Mouse (Mus musculus) MEL (cell line): Measurements from ENCODE around the gene 1700006A11Rik. TPM values are rescaled to one million over a fixed set of nuclear protein-coding genes. Genes with fewer than 3 reads are reported as not detected.
"Not testable (repeated sequence)": the region's sequence is repeated elsewhere in the genome, so short reads cannot be mapped to it uniquely, and the experiment has no call there.

Source experiments
- DNase-seq: peaks from one replicate; pipeline ENCODE4 v3.0.0; 2011; ENCODE audit warnings: low read depth, low spot score
- H3K27ac ChIP-seq: 2 replicates; pipeline ENCODE4 v1.5.1; 2012; ENCODE audit warnings: low read depth, mild to moderate bottlenecking, control low read depth, low read length, moderate library complexity; ENCODE audit not compliant: control insufficient read depth
- H3K27me3 ChIP-seq, 2 experiments: fragments of 150-350 bp in 1 of 2; sonication (generic) in 1 of 2; 2 replicates each; pipeline ENCODE4 v1.6.1; 2012; ENCODE audit warnings: low read length in 2 of 2, mild to moderate bottlenecking in 2 of 2, improper control_type of control experiment in 1 of 2, moderate library complexity in 1 of 2; ENCODE audit not compliant: insufficient read depth in 2 of 2, control insufficient read depth in 1 of 2
- H3K36me3 ChIP-seq, 2 experiments: 2 replicates each; pipeline ENCODE4 v1.6.1; 2012 to 2014; ENCODE audit warnings: low read length in 2 of 2, improper control_type of control experiment in 1 of 2, inconsistent platforms in 1 of 2, mild to moderate bottlenecking in 1 of 2; ENCODE audit not compliant: insufficient read depth in 2 of 2, control insufficient read depth in 1 of 2
- H3K4me1 ChIP-seq, 2 experiments: fragments of 150-350 bp in 1 of 2; sonication (generic) in 1 of 2; 2 replicates each; pipeline ENCODE4 v1.6.1; 2012; ENCODE audit warnings: low read length in 2 of 2, improper control_type of control experiment in 1 of 2, mild to moderate bottlenecking in 1 of 2; ENCODE audit not compliant: insufficient read depth in 2 of 2, control insufficient read depth in 1 of 2
- H3K4me3 ChIP-seq, 2 experiments: fragments of 150-350 bp in 1 of 2; sonication (generic) in 1 of 2; 2 replicates each; pipeline ENCODE4 v1.5.1; 2012; ENCODE audit warnings: low read depth in 2 of 2, low read length in 2 of 2, mild to moderate bottlenecking in 2 of 2, moderate library complexity in 2 of 2, control low read depth in 1 of 2, improper control_type of control experiment in 1 of 2; ENCODE audit not compliant: control insufficient read depth in 1 of 2, insufficient read depth in 1 of 2
- H3K79me2 ChIP-seq: 2 replicates; pipeline ENCODE4 v1.6.1; 2012; ENCODE audit warnings: mild to moderate bottlenecking, low read length, moderate library complexity; ENCODE audit not compliant: control insufficient read depth, poor library complexity, insufficient read depth
- H3K9ac ChIP-seq: 2 replicates; pipeline ENCODE4 v1.6.1; 2012; ENCODE audit warnings: low read depth, mild to moderate bottlenecking, control low read depth, low read length, moderate library complexity; ENCODE audit not compliant: control insufficient read depth, poor library complexity, severe bottlenecking
- H3K9me3 ChIP-seq: fragments of 150-350 bp; sonication (generic); replicated peaks from 2 replicates; pipeline ENCODE4 v1.6.1; 2012; ENCODE audit warnings: mild to moderate bottlenecking, low read length, improper control_type of control experiment, moderate library complexity; ENCODE audit not compliant: insufficient read depth
- CTCF ChIP-seq, 3 experiments: IDR thresholded peaks in 2 of 3; conservative IDR thresholded peaks in 1 of 3; 2 replicates each; pipeline ENCODE4 v1.5.1; 2011 to 2012; ENCODE audit warnings: low read length in 3 of 3, low read depth in 2 of 3, mild to moderate bottlenecking in 2 of 3, improper control_type of control experiment in 1 of 3, inconsistent platforms in 1 of 3, mixed read lengths in 1 of 3, moderate library complexity in 1 of 3; ENCODE audit not compliant: control insufficient read depth in 1 of 3, insufficient read depth in 1 of 3, poor library complexity in 1 of 3, severe bottlenecking in 1 of 3
- ELF1 ChIP-seq: IDR thresholded peaks from 2 replicates; pipeline ENCODE4 v1.6.1; 2014; ENCODE audit warnings: low read depth, mild to moderate bottlenecking, inconsistent platforms, low read length, improper control_type of control experiment, moderate library complexity
- ETS1 ChIP-seq: IDR thresholded peaks from 2 replicates; pipeline ENCODE4 v1.6.1; 2012; ENCODE audit warnings: low read depth, mild to moderate bottlenecking, inconsistent platforms, low read length, improper control_type of control experiment, moderate library complexity
- MAZ ChIP-seq: IDR thresholded peaks from 2 replicates; pipeline ENCODE4 v1.6.1; 2012; ENCODE audit warnings: low read depth, mild to moderate bottlenecking, inconsistent platforms, low read length, improper control_type of control experiment
- MYB ChIP-seq: IDR thresholded peaks from 2 replicates; pipeline ENCODE4 v1.6.1; 2011; ENCODE audit warnings: mild to moderate bottlenecking, low read depth, low read length, improper control_type of control experiment
- NRF1 ChIP-seq: IDR thresholded peaks from 2 replicates; pipeline ENCODE4 v1.6.1; 2014; ENCODE audit warnings: low read depth, mild to moderate bottlenecking, inconsistent platforms, low read length, improper control_type of control experiment, moderate library complexity; ENCODE audit not compliant: poor library complexity, insufficient read depth, severe bottlenecking
- POLR2AphosphoS2 ChIP-seq: IDR thresholded peaks from 2 replicates; pipeline ENCODE4 v1.6.1; 2011; ENCODE audit warnings: low read length, improper control_type of control experiment
- RAD21 ChIP-seq: IDR thresholded peaks from 2 replicates; pipeline ENCODE4 v1.6.1; 2011; ENCODE audit warnings: mild to moderate bottlenecking, low read depth, low read length, improper control_type of control experiment
- SIN3A ChIP-seq: IDR thresholded peaks from 2 replicates; pipeline ENCODE4 v1.6.1; 2012; ENCODE audit warnings: low read length, improper control_type of control experiment, inconsistent platforms
- SMC3 ChIP-seq: IDR thresholded peaks from 2 replicates; pipeline ENCODE4 v1.6.1; 2011; ENCODE audit warnings: low read depth, low read length, improper control_type of control experiment
- USF1 ChIP-seq: IDR thresholded peaks from 2 replicates; pipeline ENCODE4 v1.6.1; 2014; ENCODE audit warnings: low read depth, mild to moderate bottlenecking, inconsistent platforms, low read length, improper control_type of control experiment, moderate library complexity
- USF2 ChIP-seq, 2 experiments: IDR thresholded peaks; 2 replicates each; pipeline ENCODE4 v1.6.1; 2011 to 2012; ENCODE audit warnings: improper control_type of control experiment in 2 of 2, low read length in 2 of 2, borderline replicate concordance in 1 of 2, inconsistent platforms in 1 of 2, low read depth in 1 of 2, mild to moderate bottlenecking in 1 of 2; ENCODE audit not compliant: insufficient read depth in 1 of 2
- ZC3H11A ChIP-seq: IDR thresholded peaks from 2 replicates; pipeline ENCODE4 v1.6.1; 2012; ENCODE audit warnings: low read depth, mild to moderate bottlenecking, inconsistent platforms, low read length, improper control_type of control experiment
- ZNF384 ChIP-seq: IDR thresholded peaks from 2 replicates; pipeline ENCODE4 v1.6.1; 2012; ENCODE audit warnings: low read depth, mild to moderate bottlenecking, inconsistent platforms, low read length, improper control_type of control experiment
- polyA plus RNA-seq, 2 experiments: library from polyadenylated mRNA; stranded (reverse) in 1 of 2; unstranded in 1 of 2; fragments of >175 nt in 1 of 2; fragments of >200 nt in 1 of 2; gene quantifications; 2 replicates each; pipeline versions ENCODE4 v1.2.1 to v1.2.4; 2012; ENCODE audit warnings: low replicate concordance in 2 of 2, low read depth in 1 of 2; ENCODE audit not compliant: insufficient read length in 2 of 2, insufficient read depth in 1 of 2, missing spikeins in 1 of 2
- total RNA-seq: library from RNA; depleted of rRNA; stranded (reverse); fragments of 300-350 nt; gene quantifications from 2 replicates; pipeline ENCODE4 v1.2.3, GENCODE M21; 2012; rRNA removed

Gene 1700006A11Rik
- not detected in 2 replicates for total RNA-seq
- polyA plus RNA-seq: not detected

GRCm38 (mm10) chr3:124425940-124426339, at the start of gene 1700006A11Rik:
Gene 1700006A11Rik, minus strand, starts transcription at chr3:124426040.
- Histone ChIP-seq H3K4me1 (no peaks in the 10 kb centered on the region), H3K9ac (no peak within 1 kb of the TSS), H3K9me3 (no peaks in the 10 kb centered on the region), H3K27ac (no peak within 1 kb of the TSS), H3K27me3 (peaks cover 0 to 1% of the 10 kb centered on the region in 2 experiments; a peak in 1 of 4 replicates), H3K4me3 (no peak within 1 kb of the TSS), H3K36me3 (no peaks in the 10 kb centered on the region), H3K79me2 (no peaks in the 10 kb centered on the region)
- no peak for DNase-seq
- TF ChIP-seq NRF1: no peak
- TF ChIP-seq SIN3A: no peak
- no peak for TF ChIP-seq USF2 (IDR thresholded peaks at IDR 0.05; ENCODE audit: borderline replicate concordance in 1 of 2, insufficient read depth in 1 of 2, low read depth in 1 of 2, low read length in 2 of 2)
- no peak for TF ChIP-seq MAZ
- TF ChIP-seq SMC3: no peak
- TF ChIP-seq USF1: no peak

- H3K36me3 ChIP-seq, H3K9ac ChIP-seq, DNase-seq: not testable (repeated sequence)
These were observed 48.5 kb upstream of the 1700006A11Rik start for GRCm38 (mm10) chr3:124474291-124474690.

GRCm38 (mm10) chr3:124466102-124466730, 40.4 kb upstream of the 1700006A11Rik start:
- Histone ChIP-seq H3K9ac (no peak overlapping the region), H3K4me1 (no peaks in the 10 kb centered on the region), H3K4me3 (no peak overlapping the region), H3K27ac (no peak overlapping the region)
- no peak for TF ChIP-seq ELF1
- peak; percentile 44 for TF ChIP-seq SMC3
- no peak for TF ChIP-seq MYB
- peak; percentile 46 for TF ChIP-seq RAD21
- TF ChIP-seq CTCF (IDR thresholded peaks at IDR 0.05 in 2 of 3, conservative IDR thresholded peaks at IDR 0.05 in 1 of 3; ENCODE audit: control insufficient read depth in 1 of 3, insufficient read depth in 1 of 3, low read depth in 2 of 3, low read length in 3 of 3, poor library complexity in 1 of 3, severe bottlenecking in 1 of 3): peak in 1 of 3 experiments; percentile 27; a peak in 2 of 6 replicates
- no peak for TF ChIP-seq USF2 (IDR thresholded peaks at IDR 0.05; ENCODE audit: borderline replicate concordance in 1 of 2, insufficient read depth in 1 of 2, low read depth in 1 of 2, low read length in 2 of 2)
- TF ChIP-seq ETS1: no peak
- TF ChIP-seq ZC3H11A: 0 out of 2 replicates have a peak, but pooled peaks have one; percentile 15
- no peak for TF ChIP-seq POLR2AphosphoS2
- TF ChIP-seq ZNF384: no peak
- TF ChIP-seq, all 39 proteins: peak for 4
- no peaks in the 10 kb centered on the region for H3K79me2 ChIP-seq
- no peaks in the 10 kb centered on the region for H3K36me3 ChIP-seq
- H3K27me3 ChIP-seq: no peaks in the 10 kb centered on the region
- peak; percentile 15 for DNase-seq
- no peaks in the 10 kb centered on the region for H3K9me3 ChIP-seq

More at GRCm38 (mm10) chr3:124474291-124474690, 48.5 kb upstream of the 1700006A11Rik start:
- H3K27ac ChIP-seq, H3K4me3 ChIP-seq, H3K9me3 ChIP-seq, H3K27me3 ChIP-seq, H3K4me1 ChIP-seq, H3K79me2 ChIP-seq: not testable (repeated sequence)
